Comparison of ENCODE assay signal across 9 mouse cellular contexts in the genomic region with DNA sequence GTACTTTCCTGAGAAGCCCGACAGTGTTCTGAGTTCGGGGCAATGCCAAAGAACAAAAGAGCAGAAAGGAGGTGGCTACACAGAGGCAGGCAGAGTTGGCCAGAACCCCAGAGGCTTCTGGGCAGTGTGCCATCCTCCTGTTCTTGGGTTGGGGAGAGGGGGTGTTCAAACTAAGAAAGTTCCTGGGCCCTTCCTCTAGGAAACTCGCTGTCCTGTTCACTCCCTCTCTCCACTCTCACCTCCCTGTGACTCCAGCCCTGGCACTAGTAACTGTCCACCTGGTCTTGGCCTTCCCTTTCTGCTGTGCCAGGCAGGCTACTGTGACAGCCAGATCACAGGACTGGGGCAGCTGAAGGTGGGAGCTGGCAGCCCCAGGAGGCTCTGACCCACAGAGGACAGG. TPM values are rescaled to one million over a fixed set of nuclear protein-coding genes. Genes with fewer than 3 reads are reported as not detected.
DNase-seq lines count a peak whose midpoint lies in the region; ATAC-seq and TF ChIP-seq lines count a peak whose summit lies in the region.
"Had no signal": no experiment of that assay in that cellular context is flagged by ENCODE, and none has a peak within 500 bp of the region (broad histone marks: within the 10 kb centered on the region; RNA-seq: fewer than 3 reads in every experiment).

No protein-coding gene starts in this region.

- peak overlapping the region; percentile 73; the same call in 1 of the 2 replicates for H3K4me2 ChIP-seq in hindbrain, embryonic 13.5 days
- no peak overlapping the region for H3K4me2 ChIP-seq in hindbrain, embryonic 11.5 days (replicated peaks; ENCODE audit: low read depth, low read length)
- H3K4me2 ChIP-seq in hindbrain, postnatal 0 days (ENCODE audit: low read depth, low read length): no peak overlapping the region

- peaks cover 51% of the 10 kb centered on the region for H3K27me3 ChIP-seq in hindbrain, embryonic 13.5 days
- peaks cover 11% of the 10 kb centered on the region for H3K27me3 ChIP-seq in hindbrain, embryonic 11.5 days (ENCODE audit: control insufficient read depth, insufficient read depth, low read length)
- no peaks in the 10 kb centered on the region for H3K27me3 ChIP-seq in hindbrain, postnatal 0 days (ENCODE audit: insufficient read depth, low read length)
- H3K27me3 ChIP-seq: Patski had no signal

- peaks cover 11% of the 10 kb centered on the region for H3K4me1 ChIP-seq in hindbrain, embryonic 13.5 days (replicated peaks)
- H3K4me1 ChIP-seq in hindbrain, embryonic 11.5 days (replicated peaks; ENCODE audit: control insufficient read depth, insufficient read depth, low read length): 0 out of 2 replicates have a peak, but pooled peaks cover 2% of the 10 kb centered on the region
- H3K4me1 ChIP-seq in hindbrain, postnatal 0 days (ENCODE audit: insufficient read depth, low read length): no peaks in the 10 kb centered on the region
- H3K4me1 ChIP-seq in olfactory bulb, adult 2 months (ENCODE audit: control insufficient read depth, insufficient read depth, low read length): peaks cover 10% of the 10 kb centered on the region; the same call in 1 of the 2 replicates

- DNase-seq in hindbrain, embryonic 11.5 days (ENCODE audit: low spot score): no peak
- peak; percentile 67 for DNase-seq in adipocyte (ENCODE audit: low spot score)
- DNase-seq in cerebellum, postnatal 36 days: peak; percentile 41 to 43
- peak; percentile 42 for DNase-seq in hindbrain, postnatal 0 days (ENCODE audit: low spot score)
- no peak for DNase-seq in urinary bladder, postnatal 25 days (ENCODE audit: low spot score)

- no peaks in the 10 kb centered on the region for H3K9me3 ChIP-seq in hindbrain, embryonic 13.5 days
- H3K9me3 ChIP-seq in hindbrain, embryonic 11.5 days (ENCODE audit: control insufficient read depth, low read length): no peaks in the 10 kb centered on the region
- H3K9me3 ChIP-seq in hindbrain, postnatal 0 days (ENCODE audit: low read length): no peaks in the 10 kb centered on the region

- TF ChIP-seq CTCF in hindbrain, postnatal 0 days (IDR thresholded peaks at IDR 0.05; ENCODE audit: low read depth): no peak
- no peak for TF ChIP-seq CTCF in olfactory bulb, adult 2 months (IDR thresholded peaks at IDR 0.05; ENCODE audit: insufficient read depth, low read depth, low read length)

- no peak overlapping the region for H3K27ac ChIP-seq in hindbrain, embryonic 13.5 days
- no peak overlapping the region for H3K27ac ChIP-seq in hindbrain, embryonic 11.5 days (ENCODE audit: low read depth, low read length)
- no peak overlapping the region for H3K27ac ChIP-seq in hindbrain, postnatal 0 days
- no peak overlapping the region for H3K27ac ChIP-seq in olfactory bulb, adult 2 months (ENCODE audit: insufficient read depth, low read depth, low read length)

- 71% methylated on average over 3 of the region's 3 CpGs for WGBS in hindbrain, embryonic 13.5 days
- WGBS in hindbrain, embryonic 11.5 days: 96% methylated on average over 2 of the region's 3 CpGs
- WGBS in hindbrain, postnatal 0 days: 55% methylated on average over 3 of the region's 3 CpGs
- WGBS in olfactory bulb, adult 2 months: 50% methylated on average over 3 of the region's 3 CpGs

- no peak overlapping the region for H3K9ac ChIP-seq in hindbrain, embryonic 13.5 days
- no peak overlapping the region for H3K9ac ChIP-seq in hindbrain, embryonic 11.5 days (ENCODE audit: low read depth, low read length)
- no peak overlapping the region for H3K9ac ChIP-seq in hindbrain, postnatal 0 days (replicated peaks; ENCODE audit: low read length)

- H3K36me3 ChIP-seq in hindbrain, embryonic 13.5 days: no peaks in the 10 kb centered on the region
- H3K36me3 ChIP-seq in hindbrain, embryonic 11.5 days (ENCODE audit: control insufficient read depth, insufficient read depth, low read length): no peaks in the 10 kb centered on the region
- no peaks in the 10 kb centered on the region for H3K36me3 ChIP-seq in hindbrain, postnatal 0 days (ENCODE audit: insufficient read depth, low read length)

- no peak for TF ChIP-seq POLR2A in olfactory bulb, adult 2 months (IDR thresholded peaks at IDR 0.05; ENCODE audit: insufficient read depth, low read depth, low read length)

- peak overlapping the region; percentile 50; the same call in 1 of the 2 replicates for H3K4me3 ChIP-seq in hindbrain, embryonic 13.5 days
- H3K4me3 ChIP-seq in hindbrain, embryonic 11.5 days (ENCODE audit: low read depth, low read length): no peak overlapping the region
- H3K4me3 ChIP-seq in hindbrain, postnatal 0 days (ENCODE audit: low read length): no peak overlapping the region
- H3K4me3 ChIP-seq in olfactory bulb, adult 2 months (ENCODE audit: insufficient read depth, low read depth, low read length): peak overlapping the region; percentile 50

- no peak for ATAC-seq in hindbrain, embryonic 13.5 days (ENCODE audit: low FRiP score)
- no peak for ATAC-seq in hindbrain, embryonic 11.5 days (ENCODE audit: low FRiP score)
- peak; percentile 29; the same call in 1 of the 2 replicates for ATAC-seq in hindbrain, postnatal 0 days
- ATAC-seq in megakaryocyte, adult 5-6 weeks (ENCODE audit: poor library complexity, severe bottlenecking): no peak
- ATAC-seq: Patski had no signal

RNA-seq across cellular contexts. Expression of gene Apln, which starts 1.6 kb away (rescaled TPM):
- polyA plus RNA-seq in hindbrain, embryonic 13.5 days (2015; fragmentation: Nextera tagmentation; extraction: Ambion mirVana): 2.9 and 3.1 TPM in 2 replicates
- polyA plus RNA-seq in hindbrain, embryonic 11.5 days (2014; fragmentation: Nextera tagmentation; extraction: Ambion mirVana): 1.5 and 2.4 TPM in 2 replicates
- 8.9 and 11.1 TPM in 2 replicates for total RNA-seq in hindbrain, postnatal 0 days (2014; rRNA removed)
- polyA plus RNA-seq in hindbrain, postnatal 0 days (2015; fragmentation: Nextera tagmentation; extraction: Ambion mirVana): 1.7 TPM in 2 replicates
- polyA plus RNA-seq in olfactory bulb, adult 2 months (2012; ENCODE audit: insufficient read depth, insufficient read length, low replicate concordance, missing spikeins): not detected in 2 replicates
- 0.23 TPM in 1 of 2 replicates, not detected in the other for total RNA-seq in megakaryocyte, adult 5-6 weeks (2015)
- total RNA-seq in megakaryocyte, adult 5-6 weeks (2017): 0.11 TPM in 1 of 2 replicates, not detected in the other

Comparison
In these comparisons a context has a peak if more than half of its experiments do, and no peak if none do; other contexts are left out.
1. H3K4me3 ChIP-seq: peak in hindbrain, embryonic 13.5 days (single experiment) and olfactory bulb, adult 2 months (single experiment); none in hindbrain, embryonic 11.5 days (single experiment) and hindbrain, postnatal 0 days (single experiment).
2. DNase-seq: peak in adipocyte (single experiment), cerebellum, postnatal 36 days (2 of 2) and hindbrain, postnatal 0 days (single experiment); none in hindbrain, embryonic 11.5 days (single experiment) and urinary bladder, postnatal 25 days (single experiment).